Mouse (Mus musculus) neural tube, embryonic 14.5 days (tissue): Measurements from ENCODE around the gene Satb2. TPM values are rescaled to one million over a fixed set of nuclear protein-coding genes. Genes with fewer than 3 reads are reported as not detected.

Experiments used
- ATAC-seq: fragments of 200-750 bp; cut with Nextera tagmentation; 2 replicates; pipeline ENCODE4 v1.8.0; 2017; ENCODE audit warnings: low read depth, mild to moderate bottlenecking, moderate TSS enrichment, moderate library complexity
- H3K27ac ChIP-seq: fragments of 300-500 bp; sonication (generic); 2 replicates; pipeline ENCODE4 v1.5.1; 2014; ENCODE audit warnings: low read depth, mild to moderate bottlenecking, control low read depth, low read length, moderate library complexity, mixed read lengths
- H3K27me3 ChIP-seq: fragments of 300-500 bp; sonication (generic); 2 replicates; pipeline ENCODE4 v1.6.1; 2014; ENCODE audit warnings: low read length; ENCODE audit not compliant: control insufficient read depth, insufficient read depth
- H3K36me3 ChIP-seq: fragments of 300-500 bp; sonication (generic); 2 replicates; pipeline ENCODE4 v1.6.1; 2014; ENCODE audit warnings: low read length, mixed read lengths; ENCODE audit not compliant: control insufficient read depth, insufficient read depth
- H3K4me1 ChIP-seq: fragments of 300-500 bp; sonication (generic); 2 replicates; pipeline ENCODE4 v1.6.1; 2014; ENCODE audit warnings: low read length; ENCODE audit not compliant: control insufficient read depth, insufficient read depth
- H3K4me2 ChIP-seq: fragments of 300-500 bp; sonication (generic); 2 replicates; pipeline ENCODE4 v1.6.1; 2014; ENCODE audit warnings: mild to moderate bottlenecking, low read depth, low read length, control low read depth
- H3K4me3 ChIP-seq: fragments of 300-500 bp; sonication (generic); 2 replicates; pipeline ENCODE4 v1.5.1; 2014; ENCODE audit warnings: low read depth, low read length, control low read depth, mixed read lengths
- H3K9ac ChIP-seq: fragments of 300-500 bp; sonication (generic); replicated peaks from 2 replicates; pipeline ENCODE4 v1.6.1; 2014; ENCODE audit warnings: low read depth, mild to moderate bottlenecking, control low read depth, low read length, mixed read lengths
- H3K9me3 ChIP-seq: fragments of 300-500 bp; sonication (generic); 2 replicates; pipeline ENCODE4 v1.6.1; 2016; ENCODE audit warnings: low read length; ENCODE audit not compliant: control insufficient read depth
- WGBS: fragments of 180-500 bp; shearing (Covaris S2); extraction: QIAGEN DNeasy Blood & Tissue Kit; methylation state at CpG from one replicate; pipeline ENCODE4 v1.1.7; 2014; 5-methylcytosine and 5-hydroxymethylcytosine counted together
- polyA plus RNA-seq: library from polyadenylated mRNA; unstranded; fragments of >200 nt; fragmentation: Nextera tagmentation; extraction: Ambion mirVana; gene quantifications from 2 replicates; pipeline ENCODE4 v1.2.1, GENCODE M21; 2014

Satb2 gene
- polyA plus RNA-seq, 1 experiment from 2014 or later, result 2.7 TPM

DNA sequence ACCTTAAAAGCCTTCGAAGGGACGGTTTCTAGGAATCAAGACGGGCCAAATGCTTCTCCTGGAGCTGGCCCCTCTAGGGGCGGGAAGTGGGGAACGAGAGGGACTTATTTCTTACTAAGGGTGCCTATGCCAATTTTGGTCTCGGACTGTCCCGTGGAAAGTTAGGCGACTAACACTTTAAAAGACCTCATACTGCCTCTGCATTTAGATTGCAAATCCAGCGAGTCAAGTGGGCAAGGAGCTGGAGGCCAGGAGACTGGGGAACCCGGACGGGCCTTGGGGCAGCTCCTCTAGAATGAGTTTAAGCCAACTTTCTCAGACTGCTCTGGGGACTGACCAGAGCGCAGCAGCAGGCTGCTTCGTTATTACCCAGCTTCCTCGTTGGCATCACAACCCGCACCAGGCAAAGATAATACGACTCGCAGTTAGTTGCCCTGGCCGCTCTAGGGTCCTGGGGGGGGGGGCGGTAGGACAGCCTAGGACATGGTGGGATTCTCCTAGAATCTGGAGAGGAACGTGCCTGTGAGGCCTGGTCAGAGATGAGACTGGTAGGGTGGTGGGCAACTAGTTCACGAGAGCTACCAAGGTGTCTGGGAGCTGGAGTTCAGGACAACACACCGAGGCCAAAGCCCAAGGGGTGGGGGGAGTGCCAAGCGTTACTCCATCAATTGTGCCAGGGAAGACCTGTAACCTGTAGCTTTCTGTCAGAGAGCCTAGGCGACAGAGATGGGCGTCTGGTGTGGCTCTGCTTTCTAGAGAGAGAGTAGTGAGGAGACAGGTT lies 2.2 kb downstream of the Satb2 start:
- H3K4me3 ChIP-seq, result no peak overlapping the region
- WGBS, result 2% methylated on average over 24 of the region's 25 CpGs

DNA sequence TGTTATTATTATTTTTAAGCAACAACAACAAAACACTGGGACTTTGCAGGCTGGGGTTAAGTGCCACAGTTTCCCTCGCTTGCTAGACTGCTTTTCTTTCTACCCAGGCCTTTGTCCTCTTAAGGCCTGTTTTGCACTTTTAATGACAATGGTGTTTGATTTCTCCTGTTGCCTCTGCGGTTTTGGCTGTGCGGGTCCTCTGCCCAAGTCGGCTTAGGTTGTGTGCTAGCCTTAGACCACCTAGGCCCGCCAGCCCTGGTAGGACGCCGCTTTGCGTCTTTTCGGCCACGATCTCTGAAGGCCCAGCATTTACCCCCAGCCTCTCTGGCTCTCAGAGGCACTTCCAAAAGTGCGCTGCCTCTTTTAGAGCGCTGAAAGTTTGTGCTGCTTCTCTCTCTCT lies 2.9 kb downstream of the Satb2 start:
- Histone ChIP-seq H3K36me3 (no peaks in the 10 kb centered on the region), H3K9ac (no peak overlapping the region), H3K27me3 (peaks cover 34% of the 10 kb centered on the region), H3K9me3 (no peaks in the 10 kb centered on the region), H3K27ac (no peak overlapping the region), H3K4me2 (no peak overlapping the region), H3K4me3 (no peak overlapping the region), H3K4me1 (peaks cover 14% of the 10 kb centered on the region)
- ATAC-seq, result no peak
- 1% methylated on average over 12 of the region's 12 CpGs for WGBS

More for the DNA sequence above, 2.2 kb downstream of the Satb2 start:
- H3K36me3 ChIP-seq, result no peaks in the 10 kb centered on the region
- H3K27me3 ChIP-seq, result peaks cover 34% of the 10 kb centered on the region
- no peak for ATAC-seq
- H3K9ac ChIP-seq, result no peak overlapping the region
- no peak overlapping the region for H3K27ac ChIP-seq
- no peaks in the 10 kb centered on the region for H3K9me3 ChIP-seq
- H3K4me2 ChIP-seq, result no peak overlapping the region
- H3K4me1 ChIP-seq, result peaks cover 13% of the 10 kb centered on the region

DNA sequence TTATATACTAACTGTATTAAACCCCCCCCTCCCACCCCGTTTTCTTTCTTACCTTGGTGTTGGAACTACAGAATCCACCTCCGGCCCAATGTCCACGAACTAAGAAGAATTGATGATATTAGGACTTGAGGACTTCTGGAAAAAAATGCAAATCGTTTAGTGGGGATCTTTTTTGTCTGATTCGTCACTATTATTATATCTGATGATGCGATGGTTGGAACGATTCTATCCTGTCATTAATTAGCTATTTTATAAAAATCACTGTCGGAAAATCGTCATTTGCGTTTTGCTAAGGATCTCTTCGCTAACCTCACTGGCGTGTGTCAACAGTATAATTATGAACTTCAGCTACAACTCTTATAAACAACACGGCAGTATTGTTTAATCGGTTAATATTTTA lies 4.3 kb downstream of the Satb2 start:
- H3K9me3 ChIP-seq, result no peaks in the 10 kb centered on the region
- ATAC-seq, result no peak
- WGBS, result 4% methylated on average over 14 of the region's 14 CpGs
- no peak overlapping the region for H3K4me3 ChIP-seq
- no peak overlapping the region for H3K9ac ChIP-seq
- no peaks in the 10 kb centered on the region for H3K36me3 ChIP-seq
- H3K27ac ChIP-seq, result no peak overlapping the region
- peaks cover 33% of the 10 kb centered on the region for H3K27me3 ChIP-seq
- peaks cover 21% of the 10 kb centered on the region for H3K4me1 ChIP-seq
- no peak overlapping the region for H3K4me2 ChIP-seq

DNA sequence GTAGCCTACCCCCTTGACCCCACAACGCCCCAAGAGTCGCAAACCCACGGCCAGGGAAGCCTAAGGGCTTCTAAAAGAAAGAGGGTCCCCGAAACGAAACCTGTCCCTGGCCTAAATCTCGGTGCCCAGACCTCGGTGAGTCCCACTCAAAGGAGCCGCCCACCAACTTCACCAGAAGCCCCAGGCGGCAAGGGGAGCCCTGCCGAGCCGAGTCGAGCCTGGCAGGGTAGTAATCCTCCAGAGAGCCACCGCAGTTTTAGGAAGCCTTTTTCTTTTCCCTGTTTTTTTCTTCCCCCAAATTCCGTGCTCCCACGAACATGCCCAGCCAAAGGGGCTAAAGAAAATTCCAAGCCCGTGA lies 4.9 kb downstream of the Satb2 start:
- Histone ChIP-seq H3K9me3 (no peaks in the 10 kb centered on the region), H3K27ac (no peak overlapping the region), H3K4me3 (peak overlapping the region; percentile 66), H3K9ac (no peak overlapping the region), H3K4me1 (peaks cover 21% of the 10 kb centered on the region), H3K27me3 (peaks cover 38% of the 10 kb centered on the region), H3K4me2 (peak overlapping the region; percentile 98), H3K36me3 (no peaks in the 10 kb centered on the region)
- WGBS, result under 1% methylated on average over 16 of the region's 16 CpGs
- peak; percentile 1; the same call in 1 of the 2 replicates for ATAC-seq

GRCm38 (mm10) chr1:56972950-56973592 lies 5.4 kb downstream of the Satb2 start:
- peak overlapping the region; percentile 74 for H3K27ac ChIP-seq
- peaks cover 21% of the 10 kb centered on the region for H3K4me1 ChIP-seq
- ATAC-seq, result peak; percentile 64
- peak overlapping the region; percentile 66 for H3K4me3 ChIP-seq
- H3K27me3 ChIP-seq, result peaks cover 43% of the 10 kb centered on the region
- no peaks in the 10 kb centered on the region for H3K9me3 ChIP-seq
- H3K4me2 ChIP-seq, result peak overlapping the region; percentile 98
- no peaks in the 10 kb centered on the region for H3K36me3 ChIP-seq
- under 1% methylated on average over 47 of the region's 47 CpGs for WGBS
- H3K9ac ChIP-seq, result peak overlapping the region; percentile 48

DNA sequence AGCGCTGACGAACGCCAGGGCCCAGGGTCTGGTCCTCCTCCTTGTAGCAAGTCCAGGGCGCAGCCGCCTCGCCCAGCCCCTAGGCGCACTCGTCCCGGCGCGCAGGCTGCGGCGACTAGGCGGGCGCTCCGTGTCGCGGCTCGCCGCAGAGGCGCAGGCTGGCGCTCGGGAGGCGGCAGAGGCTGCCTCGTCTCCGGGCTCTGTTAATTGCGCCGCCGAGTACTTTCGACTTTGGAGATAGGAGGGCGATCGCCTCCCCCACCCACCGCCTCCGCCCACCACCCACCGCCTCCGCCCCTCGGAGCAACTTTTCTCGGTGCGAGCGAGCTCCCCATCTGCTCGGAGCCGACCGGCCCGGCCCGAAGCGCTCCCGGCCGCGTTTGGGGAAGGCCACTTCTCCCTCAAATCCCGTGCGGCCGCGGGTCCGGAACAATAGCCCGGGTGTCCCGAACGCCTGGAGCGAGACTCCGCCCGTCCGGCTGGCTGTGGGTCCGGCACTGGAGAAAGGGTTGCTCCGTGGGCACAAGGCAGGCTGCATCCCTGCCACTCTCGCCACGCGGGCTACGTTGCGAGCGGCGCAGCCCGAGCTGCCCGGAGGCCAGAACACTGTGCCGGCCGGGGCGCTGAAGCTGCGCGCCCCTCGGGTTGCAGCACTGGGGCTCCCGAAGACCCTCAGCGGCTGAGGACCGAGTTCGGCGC lies 6.0 kb downstream of the Satb2 start:
- Histone ChIP-seq H3K4me1 (peaks cover 21% of the 10 kb centered on the region), H3K27ac (peak overlapping the region; percentile 74), H3K9me3 (no peaks in the 10 kb centered on the region), H3K4me3 (peak overlapping the region; percentile 66), H3K4me2 (peak overlapping the region; percentile 98), H3K27me3 (peaks cover 41% of the 10 kb centered on the region), H3K9ac (peak overlapping the region; percentile 48), H3K36me3 (no peaks in the 10 kb centered on the region)
- ATAC-seq, result peak; percentile 72
- under 1% methylated on average over 75 of the region's 83 CpGs for WGBS

- no peak; the same call in 1 of the 2 replicates for ATAC-seq
- Histone ChIP-seq H3K36me3 (no peaks in the 10 kb centered on the region), H3K4me1 (peaks cover 18% of the 10 kb centered on the region), H3K4me3 (peak overlapping the region; percentile 66), H3K9me3 (no peaks in the 10 kb centered on the region), H3K27me3 (peaks cover 36% of the 10 kb centered on the region), H3K4me2 (peak overlapping the region; percentile 98), H3K27ac (no peak overlapping the region), H3K9ac (peak overlapping the region; percentile 48)
- under 1% methylated on average over 22 of the region's 23 CpGs for WGBS
Observed at GRCm38 (mm10) chr1:56971942-56972250, 6.6 kb downstream of the Satb2 start.

GRCm38 (mm10) chr1:56971441-56971861 lies 7.0 kb downstream of the Satb2 start:
- Histone ChIP-seq H3K27ac (no peak overlapping the region), H3K9me3 (no peaks in the 10 kb centered on the region), H3K4me1 (peaks cover 14% of the 10 kb centered on the region), H3K4me2 (peak overlapping the region; percentile 98), H3K27me3 (peaks cover 31% of the 10 kb centered on the region), H3K4me3 (peak overlapping the region; percentile 66), H3K36me3 (no peaks in the 10 kb centered on the region), H3K9ac (no peak overlapping the region; the same call in 1 of the 2 replicates)
- no peak for ATAC-seq
- 0% methylated on average over 26 of the region's 29 CpGs for WGBS

DNA sequence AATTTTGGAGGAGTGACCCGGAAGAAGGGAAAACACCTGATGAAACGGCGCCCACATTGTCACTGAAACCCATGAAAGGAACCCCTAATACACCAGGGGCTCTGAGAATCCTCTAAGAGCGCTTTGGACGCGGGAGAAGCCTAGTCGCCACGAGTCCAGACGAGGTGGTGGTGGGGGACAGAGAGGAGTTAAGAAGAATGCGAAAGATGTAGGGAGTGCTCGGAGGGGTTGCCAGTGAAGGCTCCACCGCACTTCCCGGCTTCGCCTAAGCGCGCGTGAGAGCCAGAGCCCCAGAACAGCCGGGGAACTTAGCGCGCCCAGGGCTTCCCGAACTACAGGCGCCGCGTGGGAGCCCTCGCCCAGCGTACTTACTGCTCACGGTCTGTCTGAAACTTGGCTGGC lies 7.7 kb downstream of the Satb2 start:
- no peak for ATAC-seq
- no peaks in the 10 kb centered on the region for H3K9me3 ChIP-seq
- peaks cover 14% of the 10 kb centered on the region for H3K4me1 ChIP-seq
- WGBS, result under 1% methylated on average over 27 of the region's 27 CpGs
- H3K27me3 ChIP-seq, result peaks cover 26% of the 10 kb centered on the region
- H3K9ac ChIP-seq, result no peak overlapping the region
- peak overlapping the region; percentile 66 for H3K4me3 ChIP-seq
- no peaks in the 10 kb centered on the region for H3K36me3 ChIP-seq
- H3K4me2 ChIP-seq, result peak overlapping the region; percentile 98
- H3K27ac ChIP-seq, result no peak overlapping the region
